Mouse (Mus musculus) c-Kit-positive CD71-positive TER-119-positive erythroid progenitor cells, embryonic 14.5 days (primary cell): ENCODE results near the gene Mroh2a.

ENCODE experiments used
- DNase-seq: peaks from one replicate; pipeline ENCODE4 v3.0.0-alpha.2; 2013; ENCODE audit warnings: low spot score

Gene Mroh2a

DNA sequence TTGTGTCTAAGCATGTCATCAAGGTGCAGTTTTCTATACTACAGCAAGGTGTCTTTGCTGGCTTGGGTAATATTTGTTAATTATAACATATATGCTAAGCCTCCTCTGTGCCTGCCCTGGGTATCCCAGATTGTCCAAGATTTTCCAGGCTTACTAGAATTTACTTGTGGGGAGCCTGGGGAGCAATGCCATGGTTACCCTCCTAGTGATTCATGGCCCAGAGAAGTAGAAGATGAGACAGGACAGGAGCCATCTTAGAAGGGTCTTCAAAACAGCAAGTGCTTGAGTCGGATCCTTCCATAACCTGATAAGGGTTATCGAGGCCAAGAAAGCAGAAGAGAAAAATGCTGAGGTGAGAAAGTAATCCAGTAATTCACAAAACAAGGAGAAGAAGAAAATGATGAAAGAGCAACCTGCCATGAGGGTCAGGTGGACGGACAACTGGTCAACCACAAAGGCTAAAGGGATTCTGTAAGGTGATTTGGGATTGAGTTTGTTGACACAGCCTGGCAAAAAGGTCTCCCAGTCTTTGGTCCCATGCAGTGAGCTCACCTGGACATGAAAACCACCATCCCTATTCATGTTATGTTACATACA is 64.7 kb downstream of the Mroh2a start:
- no peak for DNase-seq

GRCm38 (mm10) chr1:88292057-88292456 is 65.3 kb downstream of the Mroh2a start:
- no peak for DNase-seq

- DNase-seq, result no peak
Observed at GRCm38 (mm10) chr1:88294650-88295049, 67.9 kb downstream of the Mroh2a start.

GRCm38 (mm10) chr1:88296171-88296920 is 69.6 kb downstream of the Mroh2a start:
- no peak for DNase-seq

DNA sequence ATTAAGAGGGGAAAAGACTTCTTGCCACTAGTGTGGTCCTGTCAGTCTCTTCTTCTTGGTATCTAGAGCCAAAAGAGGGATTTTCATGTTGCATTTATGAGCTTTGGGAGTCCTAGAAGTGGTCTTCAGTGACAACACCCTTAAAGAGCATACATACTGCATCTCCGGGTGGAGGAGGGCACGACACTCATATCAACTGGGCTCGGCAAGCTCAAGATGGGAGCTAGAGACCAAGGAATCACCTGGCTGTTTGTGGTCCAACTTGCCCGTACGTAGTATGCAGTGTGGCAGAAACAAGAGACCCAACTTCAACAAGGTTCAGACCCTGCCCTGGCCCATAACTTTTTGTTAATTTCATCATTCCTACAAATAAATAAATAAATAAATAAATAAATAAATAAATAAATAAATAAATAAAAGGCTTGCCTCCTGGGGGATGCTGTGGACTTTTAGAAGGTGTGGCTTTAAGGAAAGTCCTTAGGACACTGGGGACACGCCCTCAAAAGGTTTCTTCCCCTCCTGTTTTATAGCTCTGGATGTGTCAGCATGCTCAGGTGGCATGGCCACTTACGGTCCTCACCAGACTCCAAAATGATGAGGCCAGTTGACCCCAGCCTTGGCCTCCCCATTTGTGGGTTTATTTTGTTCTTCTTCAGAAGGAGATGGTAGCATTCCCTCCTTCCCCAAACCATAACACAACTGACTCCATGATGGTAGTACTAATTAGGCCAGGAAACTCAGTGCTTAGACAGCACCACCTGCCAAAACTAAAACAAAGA is 70.9 kb downstream of the Mroh2a start:
- no peak for DNase-seq

DNA sequence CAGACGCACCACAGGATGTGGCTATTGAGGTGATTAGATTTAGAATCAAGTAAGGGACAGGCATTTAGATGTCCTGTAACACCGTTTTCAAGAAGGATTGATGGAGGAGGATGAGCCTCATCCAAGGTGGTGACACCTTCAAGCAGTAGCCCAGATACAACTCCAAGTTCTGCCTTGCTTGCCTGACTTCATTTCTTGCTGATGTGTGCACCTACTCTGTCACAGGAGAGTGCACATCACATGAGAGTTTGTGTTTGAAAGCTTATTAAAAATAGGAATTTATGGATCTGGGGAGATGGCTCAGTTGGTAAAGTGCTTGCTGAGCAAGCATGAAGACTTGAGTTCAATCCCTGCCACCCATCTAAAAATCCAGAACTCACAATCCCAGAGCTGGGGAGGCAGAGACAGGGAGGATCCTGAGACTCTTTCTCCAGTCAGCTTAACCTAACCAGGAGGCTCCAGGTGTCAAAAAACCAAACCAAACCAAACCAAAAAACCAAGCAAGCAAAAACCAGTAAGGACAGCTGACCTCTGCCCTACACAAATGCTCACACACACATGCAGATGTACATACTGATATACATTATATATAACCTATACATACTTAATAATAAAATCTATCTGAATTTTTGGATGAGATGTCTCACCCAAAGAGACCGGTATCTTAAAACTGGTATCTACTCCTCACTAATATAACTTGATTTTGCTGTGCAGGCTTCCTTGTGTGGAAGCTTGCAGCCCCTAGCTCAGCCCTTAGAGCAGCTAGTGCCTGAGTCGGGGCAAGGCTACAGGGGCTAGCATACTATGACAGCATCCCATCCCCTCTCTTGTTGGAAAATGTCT is 72.1 kb downstream of the Mroh2a start:
- DNase-seq, result no peak

- DNase-seq, result no peak
Observed at GRCm38 (mm10) chr1:88299529-88299945, 72.8 kb downstream of the Mroh2a start.

- DNase-seq, result no peak
Observed at GRCm38 (mm10) chr1:88300301-88301050, 73.7 kb downstream of the Mroh2a start.

GRCm38 (mm10) chr1:88301121-88302014 is 74.6 kb downstream of the Mroh2a start:
- DNase-seq, result no peak

DNA sequence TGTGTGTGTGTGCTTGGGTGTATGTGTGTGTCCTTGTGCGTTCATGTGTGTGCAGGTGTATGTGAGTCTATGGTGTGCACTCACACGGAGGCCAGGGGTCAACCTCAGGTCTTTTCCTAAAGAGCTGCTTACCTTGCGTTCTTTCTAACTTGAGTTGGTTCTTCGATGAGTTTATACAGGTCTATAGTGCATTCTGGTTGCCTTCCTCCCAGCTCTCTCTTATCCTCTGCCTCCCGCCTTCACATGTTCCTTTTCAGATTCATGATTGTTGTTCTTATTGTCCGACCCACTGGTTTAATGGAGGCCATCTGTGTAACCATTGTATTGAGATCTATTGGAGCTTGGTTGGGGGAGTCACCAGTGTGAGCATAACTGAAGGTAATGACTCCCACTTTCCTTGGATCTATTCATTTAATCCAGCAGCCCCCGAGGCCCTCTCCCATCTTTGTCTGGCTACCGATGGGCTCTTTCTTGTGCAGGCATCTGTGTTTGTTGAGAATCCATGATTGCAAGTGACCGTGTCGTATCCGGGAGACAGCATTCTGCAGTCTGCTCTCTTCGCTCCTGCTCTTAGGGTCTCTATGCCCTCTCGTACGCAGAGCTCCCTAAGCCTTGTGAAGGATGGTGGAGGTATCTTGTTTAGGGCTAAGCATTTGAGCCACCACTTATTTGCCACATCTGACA is 75.4 kb downstream of the Mroh2a start:
- DNase-seq, result no peak

GRCm38 (mm10) chr1:88303762-88304161 is 77.0 kb downstream of the Mroh2a start:
- no peak for DNase-seq

DNA sequence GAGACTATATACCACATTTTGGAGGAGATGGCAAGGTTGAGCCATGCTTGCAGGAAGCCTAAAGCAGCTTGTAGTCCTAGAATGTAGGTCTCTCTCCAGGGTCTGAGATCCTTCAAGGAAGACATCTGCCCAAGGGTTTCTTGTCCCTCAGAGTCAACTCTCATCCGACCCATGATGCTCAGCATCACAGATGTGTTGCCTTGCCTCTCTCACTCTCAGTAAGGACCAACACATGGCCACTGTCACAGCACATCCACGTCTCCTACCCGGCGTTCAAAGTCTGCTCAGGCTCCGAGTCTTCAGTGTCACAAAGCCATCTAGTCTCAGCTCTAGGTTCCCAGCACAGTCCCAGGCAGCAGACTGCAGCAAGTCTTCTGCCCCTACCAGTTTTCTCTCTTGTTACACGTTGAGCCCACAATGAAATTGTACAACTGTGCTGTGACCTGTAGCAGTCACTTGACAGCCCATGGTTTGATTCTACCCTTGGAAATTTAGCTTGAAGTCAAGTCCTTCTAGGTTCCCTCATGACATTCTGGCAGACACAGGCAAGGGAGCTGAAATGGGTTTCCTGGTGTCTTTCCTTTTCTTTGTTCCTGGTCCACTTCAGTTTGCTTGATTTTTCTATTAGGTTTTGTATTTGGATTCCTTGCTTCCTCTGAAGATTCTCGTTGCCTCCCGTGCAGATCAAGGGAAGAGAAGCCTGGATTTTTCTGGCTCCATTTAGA is 77.6 kb downstream of the Mroh2a start:
- no peak for DNase-seq

- no peak for DNase-seq
Observed at GRCm38 (mm10) chr1:88305018-88305795, 78.4 kb downstream of the Mroh2a start.

- DNase-seq, result no peak
Observed at GRCm38 (mm10) chr1:88306543-88306942, 79.8 kb downstream of the Mroh2a start.

GRCm38 (mm10) chr1:88307180-88307579 is 80.4 kb downstream of the Mroh2a start:
- no peak for DNase-seq

DNA sequence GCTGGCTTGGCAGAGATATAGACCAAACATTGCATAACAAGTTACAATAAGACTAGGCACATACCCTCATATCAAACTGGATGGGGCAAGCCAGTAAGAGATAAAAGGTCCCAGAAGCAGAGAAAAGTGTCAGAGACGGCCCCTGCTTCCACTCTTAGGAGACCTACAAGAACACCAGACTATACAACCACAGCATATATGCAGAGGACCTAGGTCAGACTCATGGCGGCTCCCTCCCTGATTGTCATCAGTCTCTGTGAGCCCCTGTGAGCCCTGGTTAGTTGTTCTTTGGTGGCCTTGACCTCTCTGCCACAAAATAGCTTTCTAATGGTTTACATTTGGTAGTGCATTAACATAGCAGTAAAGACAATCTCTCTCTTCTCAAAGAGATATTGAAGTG is 82.2 kb downstream of the Mroh2a start:
- no peak for DNase-seq

DNA sequence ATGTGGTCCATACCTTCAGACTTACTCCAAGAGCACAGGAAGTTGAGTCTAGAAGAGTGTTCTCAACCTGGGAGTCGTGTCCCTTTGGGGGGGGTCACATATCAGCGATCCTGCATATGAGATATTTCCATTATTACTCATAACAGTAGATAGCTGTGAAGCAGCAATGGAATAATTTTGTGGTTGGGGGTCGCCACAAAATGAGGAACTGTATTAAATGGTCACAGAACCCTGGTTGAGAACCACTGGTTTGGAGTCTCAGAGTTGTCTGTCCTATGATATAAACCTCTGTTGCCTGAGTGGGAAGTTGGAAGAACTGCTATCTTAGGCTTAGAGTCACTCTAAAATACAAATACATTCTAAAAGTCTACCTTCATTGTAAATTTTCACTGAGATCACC is 83.1 kb downstream of the Mroh2a start:
- DNase-seq, result no peak

GRCm38 (mm10) chr1:88310349-88310748 is 83.6 kb downstream of the Mroh2a start:
- no peak for DNase-seq
